Mouse (Mus musculus) stomach, postnatal 0 days (tissue): ENCODE data around the gene Ada.

Experiments
- CTCF ChIP-seq: IDR thresholded peaks from 2 replicates; pipeline ENCODE4 v1.5.1; 2016; ENCODE audit warnings: antibody characterized with exemption, low read depth, mild to moderate bottlenecking, moderate library complexity
- EP300 ChIP-seq: optimal IDR thresholded peaks from 2 replicates; pipeline ENCODE3; 2016; ENCODE audit warnings: antibody characterized with exemption

- TF ChIP-seq EP300, result no peak
- TF ChIP-seq CTCF, result no peak
Measured at GRCm38 (mm10) chr2:163710606-163711159, 39.4 kb downstream of the Ada start.
